Mouse (Mus musculus): ENCODE results near the gene Nab2. TPM values are rescaled to one million over a fixed set of nuclear protein-coding genes. Genes with fewer than 3 reads are reported as not detected.

Gene Nab2
- total and polyA plus RNA-seq, 3 experiments: 29.1 to 37.1 TPM; not detected in 1

- Histone ChIP-seq H3K27ac (ENCODE audit: control insufficient read depth, low read depth, low read length) (peak within 1 kb of the TSS; percentile 98), H3K4me1 (ENCODE audit: control insufficient read depth in 1 of 2, insufficient read depth in 2 of 2, low read length in 2 of 2) (peaks cover 9 to 52% of the 10 kb centered on the region in 2 experiments), H3K79me2 (ENCODE audit: control insufficient read depth, insufficient read depth, low read length, poor library complexity) (peaks cover 22% of the 10 kb centered on the region), H3K27me3 (ENCODE audit: control insufficient read depth in 1 of 2, insufficient read depth in 2 of 2, low read length in 2 of 2) (no peaks in the 10 kb centered on the region), H3K9me3 (replicated peaks; ENCODE audit: insufficient read depth, low read length) (no peaks in the 10 kb centered on the region), H3K36me3 (ENCODE audit: control insufficient read depth in 1 of 2, insufficient read depth in 2 of 2, low read length in 2 of 2) (peaks cover 0 to 40% of the 10 kb centered on the region in 2 experiments; a peak in 2 of 4 replicates), H3K4me3 (ENCODE audit: control insufficient read depth in 1 of 2, insufficient read depth in 1 of 2, low read depth in 2 of 2, low read length in 2 of 2) (peak within 1 kb of the TSS; percentile 72 to 94), H3K9ac (ENCODE audit: control insufficient read depth, low read depth, low read length, poor library complexity, severe bottlenecking) (peak within 1 kb of the TSS; percentile 91)
- TF ChIP-seq BHLHE40 (IDR thresholded peaks at IDR 0.05; ENCODE audit: borderline replicate concordance, low read depth, low read length) (no peak; the same call in 1 of the 2 replicates), ZC3H11A (IDR thresholded peaks at IDR 0.05; ENCODE audit: low read depth, low read length) (no peak), SIN3A (IDR thresholded peaks at IDR 0.05; ENCODE audit: low read length) (peak; percentile 56), EP300 (IDR thresholded peaks at IDR 0.05; ENCODE audit: low read depth in 1 of 2, low read length in 2 of 2) (peak in 1 of 2 experiments; percentile 55; a peak in 2 of 4 replicates), ELF1 (IDR thresholded peaks at IDR 0.05; ENCODE audit: low read depth, low read length) (no peak), ZNF384 (IDR thresholded peaks at IDR 0.05; ENCODE audit: low read depth, low read length) (no peak), TCF12 (IDR thresholded peaks at IDR 0.05; ENCODE audit: low read depth, low read length) (peak; percentile 5; the same call in 1 of the 2 replicates), RCOR1 (IDR thresholded peaks at IDR 0.05; ENCODE audit: low read depth, low read length) (no peak), MYB (IDR thresholded peaks at IDR 0.05; ENCODE audit: low read depth, low read length) (no peak), CHD1 (IDR thresholded peaks at IDR 0.05; ENCODE audit: low read depth, low read length) (no peak), POLR2A (IDR thresholded peaks at IDR 0.05; ENCODE audit: control insufficient read depth in 1 of 2, insufficient read depth in 1 of 2, low read depth in 1 of 2, low read length in 2 of 2, poor library complexity in 1 of 2) (peak; percentile 33 to 62; a peak in 2 of 4 replicates), ETS1 (IDR thresholded peaks at IDR 0.05; ENCODE audit: low read depth, low read length) (peak; percentile 3; the same call in 1 of the 2 replicates), MAZ (IDR thresholded peaks at IDR 0.05; ENCODE audit: low read depth, low read length) (peak; percentile 73; the same call in 1 of the 2 replicates), NRF1 (IDR thresholded peaks at IDR 0.05; ENCODE audit: insufficient read depth, low read depth, low read length, poor library complexity, severe bottlenecking) (0 out of 2 replicates have a peak, but pooled peaks have one; percentile 19), USF2 (IDR thresholded peaks at IDR 0.05; ENCODE audit: borderline replicate concordance in 1 of 2, insufficient read depth in 1 of 2, low read depth in 1 of 2, low read length in 2 of 2) (no peak), NELFE (IDR thresholded peaks at IDR 0.05; ENCODE audit: low read depth, low read length) (peak; percentile 44; the same call in 1 of the 2 replicates), UBTF (IDR thresholded peaks at IDR 0.05; ENCODE audit: borderline replicate concordance, insufficient read depth, low read depth, low read length) (peak; percentile 79; the same call in 1 of the 2 replicates), MXI1 (IDR thresholded peaks at IDR 0.05; ENCODE audit: low read depth, low read length) (peak; percentile 23; the same call in 1 of the 2 replicates), MAFK (IDR thresholded peaks at IDR 0.05; ENCODE audit: borderline replicate concordance, low read depth, low read length) (no peak), USF1 (IDR thresholded peaks at IDR 0.05; ENCODE audit: low read depth, low read length) (peak; percentile 74), HCFC1 (IDR thresholded peaks at IDR 0.05; ENCODE audit: low read depth, low read length) (no peak), CTCF (IDR thresholded peaks at IDR 0.05 in 2 of 3, conservative IDR thresholded peaks at IDR 0.05 in 1 of 3; ENCODE audit: control insufficient read depth in 1 of 3, insufficient read depth in 1 of 3, low read depth in 2 of 3, low read length in 3 of 3, poor library complexity in 1 of 3, severe bottlenecking in 1 of 3) (no peak), POLR2AphosphoS2 (IDR thresholded peaks at IDR 0.05; ENCODE audit: low read length) (peak; percentile 59; the same call in 1 of the 2 replicates)
- DNase-seq (ENCODE audit: low read depth, low spot score): peak; percentile 90
Measured at GRCm38 (mm10) chr10:127666501-127667268, 1.7 kb downstream of the Nab2 start, which contains the start of gene Nemp1. Gene Nemp1 (plus strand): TSS chr10:127666901.
